In the genomic region with DNA sequence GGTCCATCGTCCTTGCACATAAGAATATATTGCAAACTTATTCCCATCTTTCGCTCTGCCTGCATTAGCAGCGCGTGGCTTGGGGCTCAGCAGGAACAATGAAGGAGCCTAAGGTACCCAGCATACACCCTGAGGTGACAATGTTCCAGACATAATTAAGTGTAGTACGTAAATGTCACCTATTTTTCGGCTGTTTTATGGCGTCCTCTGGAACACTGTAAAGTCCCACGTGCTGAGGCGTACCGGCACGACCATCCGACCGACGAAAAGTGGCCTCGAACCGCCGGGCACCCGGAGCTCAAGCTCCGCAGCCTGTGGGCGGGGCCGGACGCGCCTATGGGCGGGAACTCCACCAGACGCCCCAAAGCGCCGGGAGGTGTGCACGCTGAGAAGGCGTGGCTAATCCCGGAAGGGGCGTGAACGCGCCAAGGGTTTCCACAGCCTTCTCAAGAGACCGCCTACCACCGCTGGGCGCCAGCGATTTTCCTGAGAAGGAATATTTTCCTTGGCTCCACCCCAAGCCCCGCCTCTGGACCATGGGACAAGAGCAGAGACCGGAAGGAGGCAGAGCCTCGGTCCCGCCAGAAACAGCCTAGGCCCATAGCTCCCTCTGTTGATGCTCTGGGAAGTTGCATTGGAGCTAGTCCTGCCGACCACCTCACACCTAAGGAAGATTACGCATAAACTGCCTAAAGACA, we compare ENCODE assay signal across 8 mouse cellular contexts. TPM values are rescaled to one million over a fixed set of nuclear protein-coding genes. Genes with fewer than 3 reads are reported as not detected.
DNase-seq lines count a peak whose midpoint lies in the region; ATAC-seq lines count a peak whose summit lies in the region.

Srl (minus strand) TSS at position 316 of the 698 bp plus-strand sequence.

- peak within 1 kb of the TSS; percentile 61 for H3K4me2 ChIP-seq in hindbrain, embryonic 16.5 days (ENCODE audit: low read length)

- H3K9ac ChIP-seq in hindbrain, embryonic 16.5 days (ENCODE audit: low read depth, low read length), result peak within 1 kb of the TSS; percentile 56

- H3K4me1 ChIP-seq in hindbrain, embryonic 16.5 days (ENCODE audit: control insufficient read depth, insufficient read depth, low read depth, low read length), result peaks cover 5% of the 10 kb centered on the region

- H3K36me3 ChIP-seq in hindbrain, embryonic 16.5 days (ENCODE audit: control insufficient read depth, insufficient read depth, low read length), result peaks cover 5% of the 10 kb centered on the region; the same call in 1 of the 2 replicates
- H3K36me3 ChIP-seq in macrophage (ENCODE audit: inconsistent target), result no peaks in the 10 kb centered on the region

- H3K27ac ChIP-seq in hindbrain, embryonic 16.5 days (ENCODE audit: low read depth, low read length), result peak within 1 kb of the TSS; percentile 51
- peak within 1 kb of the TSS; percentile 22; the same call in 1 of the 2 replicates for H3K27ac ChIP-seq in macrophage

- H3K9me3 ChIP-seq in hindbrain, embryonic 16.5 days (ENCODE audit: control insufficient read depth, low read length), result no peaks in the 10 kb centered on the region

- no peaks in the 10 kb centered on the region for H3K27me3 ChIP-seq in hindbrain, embryonic 16.5 days (replicated peaks; ENCODE audit: control insufficient read depth, insufficient read depth, low read length)

- peak; percentile 98 for DNase-seq in WW6 (ENCODE audit: low read depth, low spot score)
- DNase-seq in cerebellum, postnatal 4 days (ENCODE audit: low spot score in 2 of 2), result peak; percentile 96 to 99
- peak; percentile 100 for DNase-seq in gastrocnemius, adult 18-20 months (ENCODE audit: low spot score)
- DNase-seq in left cerebral cortex, adult 18-20 months (ENCODE audit: low spot score in 2 of 2), result peak; percentile 100
- DNase-seq in right cerebral cortex, adult 18-20 months, result peak; percentile 100
- DNase-seq in urinary bladder, postnatal 10 days (ENCODE audit: low spot score), result peak; percentile 99

- ATAC-seq in hindbrain, embryonic 16.5 days, result peak; percentile 97

- peak within 1 kb of the TSS; percentile 49 for H3K4me3 ChIP-seq in hindbrain, embryonic 16.5 days (ENCODE audit: low read length)
- H3K4me3 ChIP-seq in macrophage (ENCODE audit: inconsistent target), result peak within 1 kb of the TSS; percentile 41

- no peaks in the 10 kb centered on the region for H3K79me2 ChIP-seq in macrophage (ENCODE audit: inconsistent target)

- WGBS in hindbrain, embryonic 16.5 days, result under 1% methylated on average over 43 of the region's 43 CpGs
- 2% methylated on average over 37 of the region's 43 CpGs for WGBS in macrophage (ENCODE audit: missing documents)

RNA-seq across cellular contexts. Expression of gene Srl, which starts in this region (rescaled TPM):
- 1,000 to 10,000 TPM; 1,111 to 1,154 TPM for total RNA-seq in gastrocnemius, adult 18-20 months (2021)
- polyA plus RNA-seq in hindbrain, embryonic 16.5 days (2015; fragmentation: Nextera tagmentation; extraction: Ambion mirVana), result 16.3 and 27.7 TPM in 2 replicates
- total RNA-seq in left cerebral cortex, adult 18-20 months (2021), result 1 to 10 TPM; 3.0 to 4.1 TPM
- total RNA-seq in macrophage (2018; cell fraction: chromatin; rRNA removed), result 1 to 10 TPM in 18 of 26 experiments, under 1 TPM in 4, not detected in 4; 0.17 to 9.3 (median 3.5) TPM
- total RNA-seq in macrophage (2018; cell fraction: cytosol; rRNA removed), result 1 to 10 TPM in 23 of 26 experiments, under 1 TPM in 3; 0.19 to 5.5 (median 1.8) TPM
- 1 to 10 TPM in 18 of 26 experiments, under 1 TPM in 8; 0.21 to 5.8 (median 1.9) TPM for total RNA-seq in macrophage (2018; cell fraction: nucleus; rRNA removed)
- 2.2 to 3.0 TPM (median 2.2 TPM) in 3 replicates for polyA plus RNA-seq in macrophage (2018)

Comparison
In these comparisons a context has a peak if more than half of its experiments do, and no peak if none do; other contexts are left out.
1. Peak in every context shown above with its lines: DNase-seq, ATAC-seq, H3K4me3 ChIP-seq and H3K27ac ChIP-seq.
2. RNA of gene Srl (total RNA-seq): 1,111 to 1,154 TPM in gastrocnemius, adult 18-20 months; 3.0 to 4.1 TPM in left cerebral cortex, adult 18-20 months; every median in the first group is over 100 times any median in the second.